In the genomic region with DNA sequence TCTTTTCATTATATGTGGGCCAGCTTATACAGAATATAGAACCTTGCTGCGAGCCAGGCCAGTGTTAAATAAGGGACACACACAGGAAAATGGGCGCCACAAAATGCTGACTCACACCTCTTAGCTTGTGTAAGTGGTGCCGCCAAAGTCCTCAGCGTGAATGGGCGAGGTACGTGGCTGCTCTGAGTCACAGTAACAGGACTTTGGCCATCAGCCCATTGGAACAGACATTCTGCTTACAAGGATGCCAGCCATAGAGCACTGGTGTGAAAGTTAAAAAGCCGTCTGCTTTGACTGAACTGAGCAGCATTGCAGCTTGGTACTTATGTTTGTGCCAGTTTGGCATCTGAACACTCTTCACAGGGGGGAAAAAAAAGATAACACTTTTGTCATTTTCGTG, we compare ENCODE assay signal across 9 mouse cellular contexts.
DNase-seq lines count a peak whose midpoint lies in the region; ATAC-seq and TF ChIP-seq lines count a peak whose summit lies in the region.
"Had no signal": no experiment of that assay in that cellular context is flagged by ENCODE, and none has a peak within 500 bp of the region (broad histone marks: within the 10 kb centered on the region; RNA-seq: fewer than 3 reads in every experiment).

No protein-coding gene starts in this region.

- no peaks in the 10 kb centered on the region for H3K9me3 ChIP-seq in kidney, embryonic 14.5 days (ENCODE audit: control insufficient read depth, low read length)
- no peaks in the 10 kb centered on the region for H3K9me3 ChIP-seq in liver, postnatal 0 days (ENCODE audit: low read length)
- H3K9me3 ChIP-seq: stomach, embryonic 15.5 days had no signal

- H3K27me3 ChIP-seq in kidney, embryonic 14.5 days (ENCODE audit: control insufficient read depth, insufficient read depth, low read length): no peaks in the 10 kb centered on the region
- H3K27me3 ChIP-seq in liver, postnatal 0 days (ENCODE audit: insufficient read depth, low read length): no peaks in the 10 kb centered on the region
- H3K27me3 ChIP-seq: stomach, embryonic 15.5 days had no signal

- no peak overlapping the region for H3K4me2 ChIP-seq in kidney, embryonic 14.5 days (replicated peaks; ENCODE audit: low read depth, low read length)
- no peak overlapping the region for H3K4me2 ChIP-seq in liver, postnatal 0 days (ENCODE audit: low read depth, low read length)
- H3K4me2 ChIP-seq: stomach, embryonic 15.5 days had no signal

- TF ChIP-seq EP300 in liver, postnatal 0 days (IDR thresholded peaks at IDR 0.05; ENCODE audit: low read depth): peak; percentile 32; the same call in 1 of the 2 replicates

- peak; percentile 52 for DNase-seq in kidney, adult 18-20 months
- DNase-seq in brain, embryonic 18.5 days (ENCODE audit: low read depth, low spot score): peak; percentile 66
- DNase-seq in frontal cortex, postnatal 36 days (ENCODE audit: low spot score in 2 of 2): peak; percentile 70 to 77
- peak; percentile 76 for DNase-seq in kidney, adult 9 months
- DNase-seq in liver, postnatal 0 days: peak; percentile 55
- peak; percentile 61 for DNase-seq in right cerebral cortex, postnatal 14 days
- no peak for DNase-seq in thymus, adult 18-20 months

- WGBS in kidney, embryonic 14.5 days: 83% methylated on average over 8 of the region's 8 CpGs
- 42% methylated on average over 8 of the region's 8 CpGs for WGBS in liver, postnatal 0 days (ENCODE audit: insufficient replicate concordance)

- no peaks in the 10 kb centered on the region for H3K36me3 ChIP-seq in kidney, embryonic 14.5 days (ENCODE audit: control insufficient read depth, insufficient read depth, low read length)
- H3K36me3 ChIP-seq in liver, postnatal 0 days (replicated peaks; ENCODE audit: insufficient read depth, low read length): no peaks in the 10 kb centered on the region
- H3K36me3 ChIP-seq: stomach, embryonic 15.5 days had no signal

- H3K4me3 ChIP-seq in kidney, embryonic 14.5 days (ENCODE audit: low read length): no peak overlapping the region
- H3K4me3 ChIP-seq in liver, postnatal 0 days (ENCODE audit: low read depth, low read length): no peak overlapping the region
- H3K4me3 ChIP-seq: stomach, embryonic 15.5 days had no signal

- H3K4me1 ChIP-seq in kidney, embryonic 14.5 days (ENCODE audit: control insufficient read depth, insufficient read depth, low read length): no peaks in the 10 kb centered on the region
- H3K4me1 ChIP-seq in liver, postnatal 0 days (ENCODE audit: insufficient read depth): no peaks in the 10 kb centered on the region; the same call in 1 of the 2 replicates
- H3K4me1 ChIP-seq: stomach, embryonic 15.5 days had no signal

- H3K27ac ChIP-seq in kidney, embryonic 14.5 days (ENCODE audit: low read depth, low read length): no peak overlapping the region
- H3K27ac ChIP-seq in liver, postnatal 0 days (ENCODE audit: low read depth): 0 out of 2 replicates have a peak overlapping the region, but pooled peaks have one; percentile 39
- H3K27ac ChIP-seq: stomach, embryonic 15.5 days had no signal

- H3K9ac ChIP-seq in kidney, embryonic 14.5 days (ENCODE audit: low read depth, low read length): no peak overlapping the region
- H3K9ac ChIP-seq in liver, postnatal 0 days (replicated peaks): no peak overlapping the region
- H3K9ac ChIP-seq: stomach, embryonic 15.5 days had no signal

- no peak for ATAC-seq in kidney, embryonic 14.5 days (ENCODE audit: low FRiP score, low TSS enrichment)
- ATAC-seq in liver, postnatal 0 days: peak; percentile 90

- TF ChIP-seq CTCF in liver, postnatal 0 days (IDR thresholded peaks at IDR 0.05; ENCODE audit: low read depth): no peak

Comparison
In these comparisons a context has a peak if more than half of its experiments do, and no peak if none do; other contexts are left out.
1. DNase-seq: peak in kidney, adult 18-20 months (single experiment), brain, embryonic 18.5 days (single experiment), frontal cortex, postnatal 36 days (2 of 2), kidney, adult 9 months (single experiment), liver, postnatal 0 days (single experiment) and right cerebral cortex, postnatal 14 days (single experiment); none in thymus, adult 18-20 months (0 of 2).